Comparison of ENCODE assay signal across 30 mouse cellular contexts in genomic region chr6:32445246-32445645, GRCm38 (mm10).
DNase-seq lines count a peak whose midpoint lies in the region; ATAC-seq and TF ChIP-seq lines count a peak whose summit lies in the region.
"Had no signal": no experiment of that assay in that cellular context is flagged by ENCODE, and none has a peak within 500 bp of the region (broad histone marks: within the 10 kb centered on the region; RNA-seq: fewer than 3 reads in every experiment).

No protein-coding gene starts in this region.

- TF ChIP-seq CTCF in cortical plate, adult 2 months (IDR thresholded peaks at IDR 0.05; ENCODE audit: extremely low read depth, insufficient read depth, low read length), result no peak

- peaks cover 27% of the 10 kb centered on the region for H3K4me1 ChIP-seq in cortical plate, adult 2 months (ENCODE audit: control insufficient read depth, insufficient read depth, low read length)
- H3K4me1 ChIP-seq in embryonic facial prominence, embryonic 13.5 days, result peaks cover 10% of the 10 kb centered on the region; the same call in 1 of the 2 replicates
- peaks cover 40% of the 10 kb centered on the region for H3K4me1 ChIP-seq in limb, embryonic 13.5 days
- H3K4me1 ChIP-seq: intestine, embryonic 15.5 days; liver, embryonic 13.5 days had no signal

- H3K27me3 ChIP-seq in embryonic facial prominence, embryonic 13.5 days, result no peaks in the 10 kb centered on the region
- H3K27me3 ChIP-seq in limb, embryonic 13.5 days, result no peaks in the 10 kb centered on the region
- H3K27me3 ChIP-seq: heart, embryonic 12.5 days; hindbrain, embryonic 15.5 days; intestine, embryonic 15.5 days; liver, embryonic 13.5 days; midbrain, embryonic 13.5 days had no signal

- no peak overlapping the region for H3K4me2 ChIP-seq in embryonic facial prominence, embryonic 13.5 days
- no peak overlapping the region for H3K4me2 ChIP-seq in limb, embryonic 13.5 days (replicated peaks)
- H3K4me2 ChIP-seq: heart, embryonic 12.5 days; hindbrain, embryonic 15.5 days; intestine, embryonic 15.5 days; liver, embryonic 13.5 days; midbrain, embryonic 13.5 days had no signal

- 0 out of 2 replicates have a peak, but pooled peaks have one; percentile 43 for ATAC-seq in embryonic facial prominence, embryonic 13.5 days (ENCODE audit: insufficient number of reproducible peaks, insufficient read depth, low FRiP score, low TSS enrichment, low read depth)
- peak; percentile 48; the same call in 1 of the 2 replicates for ATAC-seq in limb, embryonic 13.5 days (ENCODE audit: low FRiP score, low read depth)
- ATAC-seq in cerebellum, adult (ENCODE audit: insufficient number of reproducible peaks, low FRiP score, low TSS enrichment), result no peak
- ATAC-seq: activated CD4-positive, CD25-positive, alpha-beta regulatory T cell, adult 4 months; forebrain, embryonic 14.5 days; intestine, embryonic 15.5 days; midbrain, embryonic 13.5 days had no signal

- peak overlapping the region; percentile 78; the same call in 1 of the 2 replicates for H3K27ac ChIP-seq in cortical plate, adult 2 months (ENCODE audit: insufficient read depth, low read length)
- H3K27ac ChIP-seq in embryonic facial prominence, embryonic 13.5 days, result no peak overlapping the region
- no peak overlapping the region for H3K27ac ChIP-seq in limb, embryonic 13.5 days
- H3K27ac ChIP-seq: heart, adult 2 months; hindbrain, embryonic 10.5 days; hindbrain, embryonic 15.5 days; intestine, embryonic 15.5 days; liver, embryonic 13.5 days; macrophage; midbrain, embryonic 13.5 days had no signal

- WGBS in embryonic facial prominence, embryonic 13.5 days, result 19% methylated on average over 2 of the region's 2 CpGs
- 10% methylated on average over 2 of the region's 2 CpGs for WGBS in limb, embryonic 13.5 days

- no peak overlapping the region for H3K4me3 ChIP-seq in cortical plate, adult 2 months (ENCODE audit: insufficient read depth, low read length)
- no peak overlapping the region for H3K4me3 ChIP-seq in embryonic facial prominence, embryonic 13.5 days
- H3K4me3 ChIP-seq in limb, embryonic 13.5 days, result no peak overlapping the region
- H3K4me3 ChIP-seq: heart, adult 2 months; heart, embryonic 12.5 days; hindbrain, embryonic 10.5 days; hindbrain, embryonic 15.5 days; intestine, embryonic 15.5 days; liver, embryonic 13.5 days; midbrain, embryonic 13.5 days had no signal

- no peak for TF ChIP-seq POLR2A in cortical plate, adult 2 months (IDR thresholded peaks at IDR 0.05; ENCODE audit: extremely low read depth, insufficient read depth, low read length)

- peak; percentile 23 for DNase-seq in embryo, embryonic 10 days (ENCODE audit: low spot score)
- no peak for DNase-seq in embryo, embryonic 9.5 days (ENCODE audit: extremely low spot score)
- no peak for DNase-seq in thymus, adult 18-20 months
- DNase-seq: adrenal gland, adult 2 months; adrenal gland, postnatal 36 days; cerebellum, adult 2 months; cerebellum, postnatal 14 days; gastrocnemius, postnatal 36 days; heart, adult 2 months; heart, postnatal 14 days; kidney, adult 9 months; kidney, postnatal 10 days; layer of hippocampus, adult 9-11 months; liver, embryonic 13.5 days; lung, adult 18-20 months; lung, postnatal 10 days; retina, postnatal 1 day; right cerebral cortex, postnatal 14 days had no signal

- H3K9me3 ChIP-seq in embryonic facial prominence, embryonic 13.5 days, result no peaks in the 10 kb centered on the region
- no peaks in the 10 kb centered on the region for H3K9me3 ChIP-seq in limb, embryonic 13.5 days
- H3K9me3 ChIP-seq: heart, embryonic 12.5 days; hindbrain, embryonic 10.5 days; hindbrain, embryonic 15.5 days; intestine, embryonic 15.5 days; liver, embryonic 13.5 days; midbrain, embryonic 13.5 days had no signal

- no peak overlapping the region for H3K9ac ChIP-seq in embryonic facial prominence, embryonic 13.5 days
- no peak overlapping the region for H3K9ac ChIP-seq in limb, embryonic 13.5 days
- H3K9ac ChIP-seq: heart, embryonic 12.5 days; hindbrain, embryonic 15.5 days; intestine, embryonic 15.5 days; liver, embryonic 13.5 days; midbrain, embryonic 13.5 days had no signal

- no peaks in the 10 kb centered on the region for H3K36me3 ChIP-seq in embryonic facial prominence, embryonic 13.5 days
- H3K36me3 ChIP-seq in limb, embryonic 13.5 days, result no peaks in the 10 kb centered on the region
- H3K36me3 ChIP-seq: heart, embryonic 12.5 days; hindbrain, embryonic 10.5 days; hindbrain, embryonic 15.5 days; intestine, embryonic 15.5 days; liver, embryonic 13.5 days; midbrain, embryonic 13.5 days had no signal
